27 mouse cellular contexts compared by ENCODE assay signal in genomic region chr1:6973749-6974327, GRCm38 (mm10).
A peak's percentile ranks its signal among the peaks of the same experiment; 100 is the strongest.
DNase-seq lines count a peak whose midpoint lies in the region; ATAC-seq lines count a peak whose summit lies in the region.
"Had no signal": no experiment of that assay in that cellular context is flagged by ENCODE, and none has a peak within 500 bp of the region (broad histone marks: within the 10 kb centered on the region; RNA-seq: fewer than 3 reads in every experiment).

No protein-coding gene starts in this region.

- peak; percentile 12 for DNase-seq in embryonic facial prominence, embryonic 14.5 days (ENCODE audit: low spot score)
- no peak for DNase-seq in embryonic facial prominence, embryonic 10.5 days (ENCODE audit: low spot score)
- peak; percentile 57 for DNase-seq in large intestine, adult 2 months (ENCODE audit: low read depth, low spot score)
- DNase-seq in kidney, adult 8-10 months = no peak
- no peak for DNase-seq in midbrain, embryonic 10.5 days (ENCODE audit: low spot score)
- no peak for DNase-seq in left cerebral cortex, postnatal 14 days (ENCODE audit: low spot score in 2 of 2)
- DNase-seq: adrenal gland, adult 2 months; adrenal gland, postnatal 14 days; cerebellum, adult 11 months; cerebellum, adult 2 months; cerebellum, adult 9-11 months; cerebellum, postnatal 25 days; gastrocnemius, postnatal 10 days; gastrocnemius, postnatal 36 days; heart, adult 2 months; heart, postnatal 14 days; heart, postnatal 4 days had no signal

- H3K9ac ChIP-seq in embryonic facial prominence, embryonic 14.5 days (ENCODE audit: low read depth, low read length) = no peak overlapping the region
- H3K9ac ChIP-seq in intestine, embryonic 15.5 days = no peak overlapping the region
- H3K9ac ChIP-seq in stomach, embryonic 16.5 days (ENCODE audit: low read length) = no peak overlapping the region
- H3K9ac ChIP-seq: embryonic facial prominence, embryonic 13.5 days; forebrain, embryonic 13.5 days; heart, embryonic 13.5 days; hindbrain, embryonic 14.5 days had no signal

- no peaks in the 10 kb centered on the region for H3K4me1 ChIP-seq in embryonic facial prominence, embryonic 14.5 days (ENCODE audit: control insufficient read depth, insufficient read depth, low read length)
- H3K4me1 ChIP-seq in embryonic facial prominence, embryonic 10.5 days = no peaks in the 10 kb centered on the region
- H3K4me1 ChIP-seq in intestine, embryonic 15.5 days (replicated peaks) = no peaks in the 10 kb centered on the region
- no peaks in the 10 kb centered on the region for H3K4me1 ChIP-seq in stomach, embryonic 16.5 days (ENCODE audit: control insufficient read depth, insufficient read depth, low read length)
- no peaks in the 10 kb centered on the region for H3K4me1 ChIP-seq in midbrain, embryonic 10.5 days
- H3K4me1 ChIP-seq: embryonic facial prominence, embryonic 13.5 days; forebrain, embryonic 13.5 days; heart, embryonic 10.5 days; heart, embryonic 13.5 days had no signal

- no peak overlapping the region for H3K4me3 ChIP-seq in embryonic facial prominence, embryonic 14.5 days (ENCODE audit: low read depth, low read length)
- no peak overlapping the region for H3K4me3 ChIP-seq in embryonic facial prominence, embryonic 10.5 days
- H3K4me3 ChIP-seq in intestine, embryonic 15.5 days (replicated peaks) = no peak overlapping the region
- H3K4me3 ChIP-seq in stomach, embryonic 16.5 days (replicated peaks; ENCODE audit: low read length) = no peak overlapping the region
- no peak overlapping the region for H3K4me3 ChIP-seq in midbrain, embryonic 10.5 days
- H3K4me3 ChIP-seq: embryonic facial prominence, embryonic 13.5 days; forebrain, embryonic 10.5 days; forebrain, embryonic 13.5 days; heart, adult 2 months; heart, embryonic 10.5 days; heart, embryonic 13.5 days had no signal

- intact Hi-C loops in left cerebral cortex, postnatal 14 days (cut with DNase I) = no loop called here

- no peaks in the 10 kb centered on the region for H3K27me3 ChIP-seq in embryonic facial prominence, embryonic 14.5 days (replicated peaks; ENCODE audit: control insufficient read depth, insufficient read depth, low read length)
- H3K27me3 ChIP-seq in embryonic facial prominence, embryonic 10.5 days (replicated peaks; ENCODE audit: low read depth, poor library complexity, severe bottlenecking) = no peaks in the 10 kb centered on the region
- no peaks in the 10 kb centered on the region for H3K27me3 ChIP-seq in intestine, embryonic 15.5 days (replicated peaks)
- no peaks in the 10 kb centered on the region for H3K27me3 ChIP-seq in stomach, embryonic 16.5 days (ENCODE audit: control insufficient read depth, insufficient read depth, low read length)
- no peaks in the 10 kb centered on the region for H3K27me3 ChIP-seq in midbrain, embryonic 10.5 days (ENCODE audit: low read depth, poor library complexity, severe bottlenecking)
- H3K27me3 ChIP-seq: embryonic facial prominence, embryonic 13.5 days; forebrain, embryonic 13.5 days; heart, embryonic 13.5 days had no signal

- 46% methylated on average over 1 of the region's 1 CpGs for WGBS in embryonic facial prominence, embryonic 14.5 days
- WGBS in embryonic facial prominence, embryonic 10.5 days = 61% methylated on average over 1 of the region's 1 CpGs
- 55% methylated on average over 1 of the region's 1 CpGs for WGBS in intestine, embryonic 15.5 days
- 18% methylated on average over 1 of the region's 1 CpGs for WGBS in large intestine, adult 2 months
- whole genome bisulfite sequencing in stomach, embryonic 16.5 days = 56% methylated on average over 1 of the region's 1 CpGs
- WGBS in midbrain, embryonic 10.5 days = 73% methylated on average over 1 of the region's 1 CpGs

- no peak for ATAC-seq in embryonic facial prominence, embryonic 14.5 days (ENCODE audit: low read depth)
- peak; percentile 98 for ATAC-seq in intestine, embryonic 15.5 days
- peak; percentile 64; the same call in 1 of the 2 replicates for ATAC-seq in stomach, embryonic 16.5 days (ENCODE audit: insufficient read depth, low FRiP score)
- ATAC-seq: forebrain, embryonic 13.5 days; forebrain, embryonic 16.5 days; Patski had no signal

- no peak overlapping the region for H3K4me2 ChIP-seq in embryonic facial prominence, embryonic 14.5 days (ENCODE audit: low read depth, low read length)
- H3K4me2 ChIP-seq in intestine, embryonic 15.5 days (replicated peaks) = no peak overlapping the region
- no peak overlapping the region for H3K4me2 ChIP-seq in stomach, embryonic 16.5 days (ENCODE audit: low read depth, low read length)
- H3K4me2 ChIP-seq: embryonic facial prominence, embryonic 13.5 days; forebrain, embryonic 13.5 days; heart, embryonic 13.5 days; hindbrain, embryonic 14.5 days had no signal

- H3K27ac ChIP-seq in embryonic facial prominence, embryonic 14.5 days (replicated peaks; ENCODE audit: low read depth, low read length) = no peak overlapping the region
- no peak overlapping the region for H3K27ac ChIP-seq in embryonic facial prominence, embryonic 10.5 days (replicated peaks)
- no peak overlapping the region for H3K27ac ChIP-seq in intestine, embryonic 15.5 days
- H3K27ac ChIP-seq in stomach, embryonic 16.5 days (ENCODE audit: low read length) = no peak overlapping the region
- no peak overlapping the region for H3K27ac ChIP-seq in midbrain, embryonic 10.5 days (replicated peaks)
- H3K27ac ChIP-seq: embryonic facial prominence, embryonic 13.5 days; forebrain, embryonic 10.5 days; forebrain, embryonic 13.5 days; heart, adult 2 months; heart, embryonic 10.5 days; heart, embryonic 13.5 days; hindbrain, embryonic 14.5 days had no signal

- no peaks in the 10 kb centered on the region for H3K9me3 ChIP-seq in embryonic facial prominence, embryonic 14.5 days (ENCODE audit: control insufficient read depth, low read length)
- no peaks in the 10 kb centered on the region for H3K9me3 ChIP-seq in embryonic facial prominence, embryonic 10.5 days
- no peaks in the 10 kb centered on the region for H3K9me3 ChIP-seq in intestine, embryonic 15.5 days
- no peaks in the 10 kb centered on the region for H3K9me3 ChIP-seq in stomach, embryonic 16.5 days (replicated peaks; ENCODE audit: control insufficient read depth, low read length)
- H3K9me3 ChIP-seq in midbrain, embryonic 10.5 days (replicated peaks) = no peaks in the 10 kb centered on the region
- H3K9me3 ChIP-seq: embryonic facial prominence, embryonic 13.5 days; forebrain, embryonic 10.5 days; forebrain, embryonic 13.5 days; heart, embryonic 10.5 days; heart, embryonic 13.5 days had no signal

- no peaks in the 10 kb centered on the region for H3K36me3 ChIP-seq in embryonic facial prominence, embryonic 14.5 days (ENCODE audit: control insufficient read depth, insufficient read depth, low read length)
- no peaks in the 10 kb centered on the region for H3K36me3 ChIP-seq in embryonic facial prominence, embryonic 10.5 days (replicated peaks)
- H3K36me3 ChIP-seq in intestine, embryonic 15.5 days = no peaks in the 10 kb centered on the region
- no peaks in the 10 kb centered on the region for H3K36me3 ChIP-seq in stomach, embryonic 16.5 days (ENCODE audit: control insufficient read depth, insufficient read depth, low read length)
- no peaks in the 10 kb centered on the region for H3K36me3 ChIP-seq in midbrain, embryonic 10.5 days
- H3K36me3 ChIP-seq: embryonic facial prominence, embryonic 13.5 days; forebrain, embryonic 10.5 days; heart, embryonic 10.5 days; heart, embryonic 13.5 days had no signal

Comparison
In these comparisons a context has a peak if more than half of its experiments do, and no peak if none do; other contexts are left out.
1. DNase-seq: peak in embryonic facial prominence, embryonic 14.5 days (single experiment) and large intestine, adult 2 months (single experiment); none in embryonic facial prominence, embryonic 10.5 days (single experiment), kidney, adult 8-10 months (0 of 2), midbrain, embryonic 10.5 days (single experiment) and left cerebral cortex, postnatal 14 days (0 of 2).